Mouse (Mus musculus): ENCODE measurements around the gene Igfbp2. TPM values are rescaled to one million over a fixed set of nuclear protein-coding genes. Genes with fewer than 3 reads are reported as not detected.
A peak's percentile ranks its signal among the peaks of the same experiment; 100 is the strongest.

Gene Igfbp2
- total RNA-seq, 2 experiments from 2014 or later: 0.38 to 2.8 TPM

DNA sequence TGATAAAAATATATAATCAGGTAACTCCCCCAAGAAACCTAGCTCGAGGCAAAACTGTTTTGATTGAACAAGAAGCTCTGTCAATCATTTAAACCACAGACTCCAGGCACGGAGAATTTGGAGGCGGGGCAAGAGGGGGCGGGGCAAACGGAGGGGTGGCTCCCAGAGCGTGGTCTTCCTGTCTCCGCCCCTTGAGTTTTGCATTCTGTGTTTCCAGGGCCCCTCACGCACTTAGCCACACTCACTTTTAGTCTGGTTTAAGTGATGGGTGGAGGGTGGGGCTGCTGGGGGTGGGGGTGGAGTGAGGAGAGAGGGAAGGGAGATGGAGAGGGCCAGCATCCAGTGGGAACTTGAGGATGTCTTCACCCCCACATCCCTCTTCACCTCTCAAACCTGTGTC lies 48.2 kb downstream of the Igfbp2 start:
- DNase-seq: peak; percentile 81

DNA sequence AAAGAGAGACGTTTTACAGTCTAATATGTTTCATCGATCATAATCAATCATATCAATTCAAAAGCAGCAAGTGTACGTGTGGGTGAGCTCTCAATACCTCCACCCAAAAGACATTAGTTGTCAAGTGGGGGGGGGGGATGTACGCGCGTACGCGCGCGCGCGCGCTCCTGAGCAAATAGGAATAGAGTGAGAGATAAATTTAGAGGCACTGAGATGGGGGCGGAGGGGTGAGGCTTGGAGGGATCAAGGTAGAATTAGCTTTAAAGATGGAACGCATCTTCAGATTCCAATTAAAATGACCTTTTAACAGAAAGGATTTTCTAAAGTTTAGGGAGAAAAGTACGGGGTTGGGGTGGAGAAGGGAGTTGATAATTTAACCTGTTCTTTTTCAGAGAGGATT lies 48.8 kb downstream of the Igfbp2 start:
- no peak for DNase-seq

- DNase-seq: peak; percentile 35
These were observed 49.4 kb downstream of the Igfbp2 start for GRCm38 (mm10) chr1:72873511-72874286.

DNA sequence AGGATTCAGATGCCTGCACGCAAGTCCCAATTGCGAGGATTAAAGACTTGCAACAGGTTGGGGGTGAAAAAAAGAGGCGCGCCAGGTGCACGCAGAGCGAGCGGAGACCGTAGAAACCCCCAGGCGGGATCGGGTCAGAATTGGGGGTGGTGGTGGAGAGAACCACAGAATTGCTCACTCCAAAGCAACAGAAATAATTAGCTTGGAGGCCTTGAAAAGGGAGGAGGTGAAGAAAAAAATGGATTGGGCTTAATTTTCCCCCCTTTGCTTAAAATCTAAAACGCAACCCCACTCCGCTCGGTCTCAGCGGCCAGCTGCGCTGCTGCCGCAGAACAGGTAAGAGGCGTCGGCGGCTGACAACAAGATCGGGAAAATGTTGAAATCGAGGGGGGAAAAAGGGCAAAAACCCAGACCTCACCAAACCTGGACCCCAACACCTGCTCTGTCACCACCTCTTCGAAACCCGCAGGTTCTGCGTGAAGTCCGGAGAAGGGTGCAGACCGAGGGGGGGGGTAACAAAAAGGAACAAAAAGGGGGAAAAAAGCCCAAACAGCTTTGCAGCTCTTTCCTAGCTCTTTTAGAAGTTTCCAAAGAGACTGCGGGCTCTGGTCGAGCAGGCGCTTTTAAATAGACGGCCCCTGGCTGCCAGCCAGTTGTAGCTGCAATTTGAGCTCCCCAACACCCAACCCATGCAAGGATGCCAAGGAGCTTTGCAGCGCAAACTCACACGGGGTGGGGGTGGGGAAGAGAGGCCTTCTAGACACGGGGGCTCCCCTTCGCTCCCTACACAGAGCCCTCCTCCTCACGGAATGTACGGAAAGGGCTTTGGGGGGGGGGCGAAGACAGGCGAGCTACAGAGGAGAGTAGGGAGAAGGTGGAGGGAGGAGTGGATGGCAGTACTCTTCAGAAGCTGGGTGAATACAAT lies 50.2 kb downstream of the Igfbp2 start, which contains the start of gene Igfbp5:
Igfbp5 (minus strand) TSS at position 598 of the 925 bp plus-strand sequence.
- DNase-seq: peak; percentile 84

DNA sequence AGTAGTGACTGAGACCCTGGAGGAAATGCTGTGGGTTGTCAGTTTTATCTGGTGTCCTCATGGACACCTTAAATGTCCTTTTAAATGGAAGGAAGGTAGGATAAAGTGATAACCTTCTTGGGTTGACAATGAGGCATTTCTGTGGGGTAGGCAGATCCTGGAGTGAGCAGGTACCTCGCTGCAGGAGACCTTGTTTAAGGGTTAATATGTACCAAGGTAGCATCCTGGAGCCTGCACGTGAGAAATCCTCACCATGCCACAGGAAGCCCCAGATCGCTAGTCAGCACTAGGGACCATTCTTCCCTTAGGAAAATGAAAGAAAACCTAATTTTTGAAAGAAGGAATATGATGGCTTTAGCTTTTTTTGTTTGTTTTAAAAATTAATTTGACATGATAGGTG lies 51.4 kb downstream of the Igfbp2 start:
- no peak for DNase-seq

DNA sequence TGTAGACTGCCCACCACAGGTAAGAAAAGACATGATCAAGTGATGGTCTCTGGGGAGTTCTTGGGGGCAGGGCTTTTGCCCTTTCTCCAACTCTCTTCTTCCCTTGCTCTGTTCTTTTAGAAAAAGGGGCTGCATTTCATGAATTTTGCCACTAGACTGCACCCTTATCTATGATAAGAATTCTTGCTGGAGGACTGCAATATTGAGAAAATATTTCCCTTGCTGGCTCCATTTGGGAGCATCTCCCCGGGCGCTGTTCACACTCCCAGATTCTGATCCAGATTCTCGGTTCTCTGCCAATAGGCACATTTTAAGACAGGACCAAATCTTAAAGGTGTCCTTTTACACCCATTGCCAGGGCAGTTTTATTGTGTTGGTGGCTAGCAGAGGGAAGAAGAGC lies 51.8 kb downstream of the Igfbp2 start:
- no peak for DNase-seq

DNA sequence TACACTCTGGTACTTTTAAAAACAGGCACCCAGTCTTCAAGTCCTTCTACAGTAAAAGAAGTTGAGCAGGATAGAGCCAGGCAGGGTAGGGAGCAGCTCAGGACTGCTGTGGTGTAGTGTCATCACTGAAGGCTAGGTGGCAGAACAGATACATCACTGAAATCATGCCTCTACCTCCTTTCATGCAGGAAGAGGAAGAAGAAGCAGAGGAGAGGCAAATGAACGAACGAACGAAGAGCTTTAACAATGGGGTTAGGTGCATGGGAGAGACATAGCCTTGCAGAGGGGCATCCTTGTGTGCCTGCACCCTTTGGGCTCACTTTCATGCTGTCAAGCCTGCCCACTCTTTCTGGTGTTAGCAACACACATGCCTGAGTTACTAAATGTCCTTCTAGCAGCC lies 53.6 kb downstream of the Igfbp2 start:
- DNase-seq: peak; percentile 48

- DNase-seq: no peak
These were observed 54.4 kb downstream of the Igfbp2 start for GRCm38 (mm10) chr1:72878473-72879318.

DNA sequence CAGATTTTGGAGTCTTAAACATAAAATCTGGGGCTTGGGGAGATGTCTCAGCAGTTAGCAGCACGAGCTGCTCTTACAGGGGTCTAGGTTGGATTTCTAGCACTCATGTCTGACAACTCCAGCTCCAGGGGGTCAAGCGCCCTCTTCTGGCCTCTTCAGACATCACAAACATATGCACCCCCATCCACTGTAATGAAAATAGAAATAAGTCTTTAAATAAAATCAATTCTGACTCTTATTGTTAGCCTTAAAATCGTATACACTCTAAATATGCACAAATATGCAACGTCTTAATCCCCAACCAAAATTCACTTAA lies 55.0 kb downstream of the Igfbp2 start:
- DNase-seq: no peak

DNA sequence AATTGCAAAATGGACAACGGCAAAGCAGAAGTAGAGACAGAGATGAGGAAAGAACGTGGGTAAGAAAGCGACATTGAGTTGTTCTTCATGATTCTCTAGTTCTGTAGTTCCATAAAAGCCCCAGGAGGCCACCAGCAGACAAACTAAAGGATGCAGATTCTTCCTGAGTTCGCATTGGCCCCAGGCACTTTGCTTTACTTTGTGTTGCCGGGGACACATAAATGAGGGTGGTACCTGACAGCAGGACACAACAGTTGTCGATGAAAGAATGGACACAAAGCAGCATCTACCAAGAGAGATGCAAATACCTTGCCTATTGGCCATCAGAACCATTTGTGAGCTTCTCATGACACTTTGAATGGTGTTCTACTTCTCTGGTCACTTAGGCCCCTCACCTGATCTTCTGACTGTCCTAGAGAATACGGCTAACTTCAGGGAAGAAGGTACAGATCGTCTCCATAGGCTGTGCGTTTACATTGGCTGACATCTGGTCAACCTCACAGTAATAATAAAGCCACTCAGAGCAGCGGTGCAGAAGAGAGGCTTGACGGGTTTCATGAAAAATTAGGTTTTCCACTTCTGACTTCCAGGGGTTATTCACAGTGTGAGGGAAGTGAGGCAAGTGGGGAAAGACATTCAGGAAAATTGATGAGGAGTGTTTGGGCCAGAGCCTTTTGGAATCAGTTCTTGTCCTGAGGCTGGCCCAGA lies 61.0 kb downstream of the Igfbp2 start:
- no peak for DNase-seq

GRCm38 (mm10) chr1:72885819-72886169 lies 61.5 kb downstream of the Igfbp2 start:
- DNase-seq: peak; percentile 78

GRCm38 (mm10) chr1:72887910-72888309 lies 63.6 kb downstream of the Igfbp2 start:
- no peak for DNase-seq

GRCm38 (mm10) chr1:72895821-72896220 lies 71.5 kb downstream of the Igfbp2 start:
- no peak for DNase-seq

Other genes starting within 250 kb of the Igfbp2 start
- 10 to 100 TPM; 16.4 to 17.1 TPM for gene Smarcal1, start 241.3 kb upstream of the Igfbp2 start, total RNA-seq (2021)
- not detected for gene Ankar, start 123.9 kb upstream of the Igfbp2 start, total RNA-seq (2021)
- gene Rpl37a, start 113.2 kb upstream of the Igfbp2 start, total RNA-seq (2021): 100 to 1,000 TPM; 500 to 526 TPM
- gene Igfbp5, start 50.4 kb downstream of the Igfbp2 start, total RNA-seq (2021): 100 to 1,000 TPM; 161 to 274 TPM
- gene Tnp1, start 191.4 kb downstream of the Igfbp2 start, total RNA-seq (2021): not detected